Mouse (Mus musculus): Measurements from ENCODE around the gene Ddost. TPM values are rescaled to one million over a fixed set of nuclear protein-coding genes. Genes with fewer than 3 reads are reported as not detected.
"Not testable (repeated sequence)": the region's sequence is repeated elsewhere in the genome, so short reads cannot be mapped to it uniquely, and the experiment has no call there.

The Ddost gene
- polyA plus RNA-seq, 1 experiment, result 244 TPM

DNA sequence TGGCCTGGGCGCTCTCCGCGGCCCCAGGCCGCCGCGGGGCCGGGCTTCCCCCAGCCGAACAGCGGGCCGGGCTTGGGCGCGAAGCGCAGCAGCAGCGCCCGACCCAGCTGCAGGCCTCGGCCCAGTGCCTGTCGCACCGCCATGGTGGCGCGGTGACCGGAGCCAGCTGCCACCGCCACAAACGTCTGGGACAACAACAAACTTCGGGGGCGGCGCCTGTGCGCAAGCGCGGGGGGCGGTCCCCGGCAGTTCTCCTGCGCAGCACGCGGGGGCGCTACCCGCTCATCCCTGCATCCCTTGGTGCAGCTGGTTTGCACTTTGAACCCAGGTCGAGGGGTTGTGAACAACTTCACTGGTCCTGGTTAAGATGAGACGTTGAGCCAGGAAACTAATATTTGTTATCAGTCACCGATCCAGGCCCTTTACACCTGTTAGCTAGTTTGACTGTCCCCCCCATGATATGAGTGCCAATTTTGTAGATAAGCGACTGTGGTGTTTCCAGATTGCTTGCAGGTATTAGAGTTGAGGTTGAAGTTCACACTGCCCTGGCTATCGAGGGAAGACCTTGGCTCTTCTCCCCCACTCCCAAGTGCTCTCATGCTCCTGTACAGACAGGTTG lies 21.7 kb downstream of the Ddost start, which contains the start of gene Pink1:
Gene Pink1 (minus strand): TSS at position 231 of the 619 bp plus-strand sequence.
- no peaks in the 10 kb centered on the region for H3K36me3 ChIP-seq (ENCODE audit: control insufficient read depth, insufficient read depth, low read length)
- WGBS, result 2% methylated on average over 41 of the region's 41 CpGs

DNA sequence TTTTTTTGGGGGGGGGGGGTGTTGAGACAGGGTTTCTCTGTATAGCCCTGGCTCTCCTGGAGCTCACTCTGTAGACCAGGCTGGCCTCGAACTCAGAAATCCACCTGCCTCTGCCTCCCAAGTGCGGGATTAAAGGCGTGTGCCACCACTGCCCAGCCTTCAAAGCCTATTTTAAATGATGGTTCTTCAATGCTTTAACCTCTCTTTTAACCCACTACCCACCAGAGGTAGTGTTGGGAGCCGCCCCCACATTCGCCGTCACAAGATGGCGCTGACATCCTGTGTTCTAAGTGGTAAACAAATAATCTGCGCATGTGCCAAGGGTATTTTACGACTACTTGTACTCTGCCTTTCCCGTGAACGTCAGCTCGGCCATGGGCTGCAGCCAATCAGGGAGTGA lies 22.6 kb downstream of the Ddost start:
- H3K4me3 ChIP-seq (ENCODE audit: low read depth, low read length); H3K27ac ChIP-seq (ENCODE audit: insufficient read depth, low read depth, low read length); H3K36me3 ChIP-seq (ENCODE audit: control insufficient read depth, insufficient read depth, low read length); H3K27me3 ChIP-seq (ENCODE audit: control insufficient read depth, insufficient read depth, low read length); H3K4me1 ChIP-seq (ENCODE audit: control insufficient read depth, insufficient read depth, insufficient read length, low read length): not testable (repeated sequence)
- 77% methylated on average over 8 of the region's 12 CpGs for WGBS

More for the DNA sequence above, 21.7 kb downstream of the Ddost start, which contains the start of gene Pink1:
- peak within 1 kb of the TSS; percentile 86 for H3K4me3 ChIP-seq (ENCODE audit: low read depth, low read length)
- H3K4me1 ChIP-seq (ENCODE audit: control insufficient read depth, insufficient read depth, insufficient read length, low read length), result peaks cover 4% of the 10 kb centered on the region
- TF ChIP-seq POLR2A (IDR thresholded peaks at IDR 0.05; ENCODE audit: low read depth, low read length), result no peak; the same call in none of the 2 replicates
- peak; percentile 91 for TF ChIP-seq CTCF (IDR thresholded peaks at IDR 0.05; ENCODE audit: extremely low read depth, insufficient read length, insufficient replicate concordance, low read depth, low read length)
- no peaks in the 10 kb centered on the region for H3K27me3 ChIP-seq (ENCODE audit: control insufficient read depth, insufficient read depth, low read length)
- H3K27ac ChIP-seq (ENCODE audit: insufficient read depth, low read depth, low read length), result peak within 1 kb of the TSS; percentile 90

DNA sequence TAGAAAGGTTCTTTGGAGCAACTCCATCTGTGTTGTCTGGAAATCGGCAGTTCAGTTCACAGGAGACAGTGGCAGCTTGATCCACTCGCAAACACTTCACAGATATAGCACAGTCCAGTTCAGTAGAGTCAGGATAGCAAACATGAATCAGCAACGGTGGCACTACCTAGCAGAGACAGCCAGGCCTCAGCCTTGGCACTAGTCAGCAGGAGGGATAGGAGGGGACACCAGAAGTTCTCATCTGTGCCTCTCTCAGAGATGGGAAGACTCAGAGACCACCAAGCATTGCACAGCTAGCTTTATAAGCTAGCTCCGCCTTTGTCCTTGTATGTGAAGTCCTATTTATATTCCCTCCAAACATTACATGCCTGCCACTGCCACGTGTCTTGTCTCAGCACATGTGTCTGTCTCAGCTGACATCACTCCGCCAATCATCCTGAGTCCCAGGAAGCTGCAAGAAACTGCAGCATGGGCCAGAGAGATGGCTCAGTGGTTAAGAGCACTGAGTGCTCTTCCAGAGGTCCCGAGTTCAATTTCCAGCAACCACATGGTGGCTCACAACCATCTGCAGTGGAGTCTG lies 23.5 kb downstream of the Ddost start:
- no peak overlapping the region for H3K4me3 ChIP-seq (ENCODE audit: low read depth, low read length)

GRCm38 (mm10) chr4:138330264-138330671 lies 25.7 kb downstream of the Ddost start:
- H3K4me1 ChIP-seq (ENCODE audit: control insufficient read depth, insufficient read depth, insufficient read length, low read length), result peaks cover 14% of the 10 kb centered on the region
- WGBS, result 45% methylated on average over 15 of the region's 15 CpGs
- no peaks in the 10 kb centered on the region for H3K36me3 ChIP-seq (ENCODE audit: control insufficient read depth, insufficient read depth, low read length)
- TF ChIP-seq POLR2A (IDR thresholded peaks at IDR 0.05; ENCODE audit: low read depth, low read length), result no peak
- no peak for TF ChIP-seq CTCF (IDR thresholded peaks at IDR 0.05; ENCODE audit: extremely low read depth, insufficient read length, insufficient replicate concordance, low read depth, low read length)
- H3K27me3 ChIP-seq (ENCODE audit: control insufficient read depth, insufficient read depth, low read length), result no peaks in the 10 kb centered on the region
- H3K27ac ChIP-seq (ENCODE audit: insufficient read depth, low read depth, low read length), result no peak overlapping the region
- no peak overlapping the region for H3K4me3 ChIP-seq (ENCODE audit: low read depth, low read length)

More for the DNA sequence above, 23.5 kb downstream of the Ddost start:
- Histone ChIP-seq H3K4me1 (ENCODE audit: control insufficient read depth, insufficient read depth, insufficient read length, low read length) (peaks cover 7% of the 10 kb centered on the region), H3K36me3 (ENCODE audit: control insufficient read depth, insufficient read depth, low read length) (no peaks in the 10 kb centered on the region), H3K27me3 (ENCODE audit: control insufficient read depth, insufficient read depth, low read length) (no peaks in the 10 kb centered on the region), H3K27ac (ENCODE audit: insufficient read depth, low read depth, low read length) (no peak overlapping the region)
- WGBS, result 71% methylated on average over 7 of the region's 7 CpGs
- TF ChIP-seq CTCF (IDR thresholded peaks at IDR 0.05; ENCODE audit: extremely low read depth, insufficient read length, insufficient replicate concordance, low read depth, low read length) (no peak), POLR2A (IDR thresholded peaks at IDR 0.05; ENCODE audit: low read depth, low read length) (no peak)

- TF ChIP-seq CTCF (IDR thresholded peaks at IDR 0.05; ENCODE audit: extremely low read depth, insufficient read length, insufficient replicate concordance, low read depth, low read length), result no peak
- TF ChIP-seq POLR2A (IDR thresholded peaks at IDR 0.05; ENCODE audit: low read depth, low read length), result no peak
Measured at GRCm38 (mm10) chr4:138331647-138332046, 27.1 kb downstream of the Ddost start.

GRCm38 (mm10) chr4:138333135-138333534 lies 28.6 kb downstream of the Ddost start:
- Histone ChIP-seq H3K27me3 (ENCODE audit: control insufficient read depth, insufficient read depth, low read length) (no peaks in the 10 kb centered on the region), H3K4me1 (ENCODE audit: control insufficient read depth, insufficient read depth, insufficient read length, low read length) (peaks cover 12% of the 10 kb centered on the region), H3K36me3 (ENCODE audit: control insufficient read depth, insufficient read depth, low read length) (no peaks in the 10 kb centered on the region), H3K27ac (ENCODE audit: insufficient read depth, low read depth, low read length) (peak overlapping the region; percentile 81), H3K4me3 (ENCODE audit: low read depth, low read length) (no peak overlapping the region)
- WGBS, result 35% methylated on average over 4 of the region's 4 CpGs
- no peak for TF ChIP-seq POLR2A (IDR thresholded peaks at IDR 0.05; ENCODE audit: low read depth, low read length)
- no peak for TF ChIP-seq CTCF (IDR thresholded peaks at IDR 0.05; ENCODE audit: extremely low read depth, insufficient read length, insufficient replicate concordance, low read depth, low read length)

More at GRCm38 (mm10) chr4:138331647-138332046, 27.1 kb downstream of the Ddost start:
- H3K27me3 ChIP-seq (ENCODE audit: control insufficient read depth, insufficient read depth, low read length), result no peaks in the 10 kb centered on the region
- H3K27ac ChIP-seq (ENCODE audit: insufficient read depth, low read depth, low read length), result no peak overlapping the region
- H3K36me3 ChIP-seq (ENCODE audit: control insufficient read depth, insufficient read depth, low read length), result no peaks in the 10 kb centered on the region
- no peak overlapping the region for H3K4me3 ChIP-seq (ENCODE audit: low read depth, low read length)
- peaks cover 12% of the 10 kb centered on the region for H3K4me1 ChIP-seq (ENCODE audit: control insufficient read depth, insufficient read depth, insufficient read length, low read length)
- 83% methylated on average over 9 of the region's 9 CpGs for WGBS

DNA sequence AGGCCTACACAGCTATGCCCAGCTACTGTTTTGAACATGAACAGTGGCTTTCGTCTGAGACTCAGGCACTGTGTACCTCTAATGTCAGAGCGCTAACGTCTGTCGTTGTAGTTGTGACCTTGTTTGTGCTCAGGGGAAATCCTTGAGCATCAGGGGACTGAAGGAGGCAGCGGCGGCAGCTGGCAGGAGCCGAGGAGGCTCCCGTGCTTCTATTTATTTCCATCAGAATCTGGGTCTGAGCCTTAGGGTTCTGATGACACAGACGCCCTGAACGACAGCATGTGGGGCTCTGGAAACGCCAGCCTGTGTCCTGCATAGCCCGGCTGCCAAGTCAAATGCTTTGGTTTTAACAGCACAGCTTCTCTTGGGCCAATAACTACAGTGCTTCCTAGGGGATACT lies 30.5 kb downstream of the Ddost start:
- peaks cover 4% of the 10 kb centered on the region for H3K36me3 ChIP-seq (ENCODE audit: control insufficient read depth, insufficient read depth, low read length)
- H3K4me1 ChIP-seq (ENCODE audit: control insufficient read depth, insufficient read depth, insufficient read length, low read length), result peaks cover 12% of the 10 kb centered on the region
- no peak overlapping the region for H3K4me3 ChIP-seq (ENCODE audit: low read depth, low read length)
- H3K27me3 ChIP-seq (ENCODE audit: control insufficient read depth, insufficient read depth, low read length), result no peaks in the 10 kb centered on the region
- WGBS, result 86% methylated on average over 12 of the region's 12 CpGs
- TF ChIP-seq POLR2A (IDR thresholded peaks at IDR 0.05; ENCODE audit: low read depth, low read length) (no peak), CTCF (IDR thresholded peaks at IDR 0.05; ENCODE audit: extremely low read depth, insufficient read length, insufficient replicate concordance, low read depth, low read length) (no peak)
- no peak overlapping the region for H3K27ac ChIP-seq (ENCODE audit: insufficient read depth, low read depth, low read length)

All from small intestine, adult 2 months (tissue).